Mouse (Mus musculus) thymus, adult 2 months (tissue): Measurements from ENCODE around the gene Poll. TPM values are rescaled to one million over a fixed set of nuclear protein-coding genes. Genes with fewer than 3 reads are reported as not detected.

Experiments
- DNase-seq: peaks from one replicate; pipeline ENCODE4 v3.0.0; 2021
- H3K27ac ChIP-seq: fragments of 200-500 bp; 2 replicates; pipeline ENCODE4 v1.5.1; 2012; ENCODE audit warnings: low read length, control low read depth; ENCODE audit not compliant: control insufficient read depth, insufficient read depth
- H3K27me3 ChIP-seq: fragments of 200-500 bp; 2 replicates; pipeline ENCODE4 v1.6.1; 2012; ENCODE audit warnings: mild to moderate bottlenecking, low read length, moderate library complexity, mixed read lengths; ENCODE audit not compliant: control insufficient read depth, insufficient read depth
- H3K36me3 ChIP-seq: fragments of 200-500 bp; 2 replicates; pipeline ENCODE4 v1.6.1; 2012; ENCODE audit warnings: mild to moderate bottlenecking, low read length, moderate library complexity; ENCODE audit not compliant: control insufficient read depth, insufficient read depth
- H3K4me1 ChIP-seq: fragments of 200-500 bp; replicated peaks from 2 replicates; pipeline ENCODE4 v1.6.1; 2012; ENCODE audit warnings: low read length; ENCODE audit not compliant: control insufficient read depth, insufficient read depth
- H3K4me3 ChIP-seq: fragments of 200-500 bp; 2 replicates; pipeline ENCODE4 v1.5.1; 2012; ENCODE audit warnings: mild to moderate bottlenecking, low read length, control low read depth, moderate library complexity; ENCODE audit not compliant: control insufficient read depth, insufficient read depth
- CTCF ChIP-seq: fragments of 200-500 bp; IDR thresholded peaks from 2 replicates; pipeline ENCODE4 v1.5.1; 2012; ENCODE audit warnings: mild to moderate bottlenecking, control low read depth, low read length, moderate library complexity, borderline replicate concordance; ENCODE audit not compliant: control insufficient read depth, poor library complexity, insufficient read depth; ENCODE audit errors: extremely low read depth
- POLR2A ChIP-seq: fragments of 200-500 bp; IDR thresholded peaks from 2 replicates; pipeline ENCODE4 v1.6.1; 2012; ENCODE audit warnings: mild to moderate bottlenecking, low read length, control low read depth, moderate library complexity; ENCODE audit not compliant: control insufficient read depth, poor library complexity, insufficient read depth; ENCODE audit errors: extremely low read depth
- WGBS: fragments of 180-500 bp; shearing (Covaris S2); methylation state at CpG from one replicate; pipeline ENCODE4 v1.1.7; 2018; 5-methylcytosine and 5-hydroxymethylcytosine counted together
- polyA plus RNA-seq: library from polyadenylated mRNA; depleted of rRNA; stranded (reverse); fragments of >200 nt; gene quantifications from 2 replicates; pipeline ENCODE4 v1.2.3, GENCODE M21; 2012

Poll gene
- polyA plus RNA-seq, 1 experiment = 6.8 TPM

DNA sequence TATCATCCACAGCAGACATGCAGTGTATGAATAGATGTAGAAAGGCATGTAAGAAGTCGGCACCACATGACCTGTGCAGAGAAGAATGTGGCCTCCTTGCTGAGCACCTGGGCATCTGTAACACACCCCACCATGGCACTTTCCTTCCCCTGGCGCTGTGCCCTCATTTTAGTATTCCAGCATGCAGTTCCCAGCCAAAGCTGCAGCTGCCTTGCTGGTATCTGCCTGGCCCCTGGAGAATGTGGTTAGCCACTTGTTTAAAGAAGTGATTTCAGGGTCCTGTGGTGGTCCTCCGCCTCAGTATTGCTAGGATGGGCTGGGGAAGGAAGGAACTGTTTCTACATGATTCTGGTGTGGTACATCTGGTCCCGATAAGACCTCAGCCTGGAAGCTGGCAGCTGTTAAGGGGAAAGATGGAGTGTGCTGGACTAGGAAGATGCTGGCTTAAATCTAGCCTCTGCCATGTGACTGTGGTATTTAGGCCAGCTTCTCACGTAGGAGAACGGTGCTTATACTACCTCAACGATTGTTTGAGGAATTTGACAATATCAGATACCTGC lies 14.1 kb upstream of the Poll start:
- peak overlapping the region; percentile 68 for H3K27ac ChIP-seq
- DNase-seq = no peak
- H3K27me3 ChIP-seq = no peaks in the 10 kb centered on the region
- no peaks in the 10 kb centered on the region for H3K36me3 ChIP-seq
- peaks cover 52% of the 10 kb centered on the region for H3K4me1 ChIP-seq
- no peak for TF ChIP-seq POLR2A
- no peak for TF ChIP-seq CTCF
- WGBS = 47% methylated on average over 7 of the region's 7 CpGs
- no peak overlapping the region for H3K4me3 ChIP-seq

DNA sequence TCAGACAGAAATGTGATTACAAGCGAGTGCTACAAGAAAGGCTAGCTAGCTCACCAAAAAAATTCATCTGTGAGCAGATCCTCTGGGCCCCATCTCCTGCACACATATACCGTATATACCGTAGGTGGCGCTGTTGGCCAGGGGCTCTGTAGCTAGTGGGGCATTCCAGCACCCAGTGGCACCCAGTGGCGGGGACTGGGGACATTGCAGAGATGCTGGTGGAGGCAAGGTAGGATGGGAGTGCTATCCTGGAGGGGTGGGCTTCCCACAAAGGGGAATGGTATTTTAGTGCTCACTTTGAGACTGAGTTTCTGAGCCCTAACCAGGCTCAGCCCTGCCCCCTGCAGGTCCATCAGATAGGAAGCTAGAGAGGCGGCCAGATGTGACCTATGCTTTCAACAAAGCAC lies 13.5 kb upstream of the Poll start:
- H3K36me3 ChIP-seq = no peaks in the 10 kb centered on the region
- H3K4me3 ChIP-seq = no peak overlapping the region
- peak; percentile 87 for DNase-seq
- peaks cover 46% of the 10 kb centered on the region for H3K4me1 ChIP-seq
- no peak for TF ChIP-seq POLR2A
- peak; percentile 100 for TF ChIP-seq CTCF
- no peaks in the 10 kb centered on the region for H3K27me3 ChIP-seq
- 20% methylated on average over 6 of the region's 6 CpGs for WGBS
- H3K27ac ChIP-seq = no peak overlapping the region

DNA sequence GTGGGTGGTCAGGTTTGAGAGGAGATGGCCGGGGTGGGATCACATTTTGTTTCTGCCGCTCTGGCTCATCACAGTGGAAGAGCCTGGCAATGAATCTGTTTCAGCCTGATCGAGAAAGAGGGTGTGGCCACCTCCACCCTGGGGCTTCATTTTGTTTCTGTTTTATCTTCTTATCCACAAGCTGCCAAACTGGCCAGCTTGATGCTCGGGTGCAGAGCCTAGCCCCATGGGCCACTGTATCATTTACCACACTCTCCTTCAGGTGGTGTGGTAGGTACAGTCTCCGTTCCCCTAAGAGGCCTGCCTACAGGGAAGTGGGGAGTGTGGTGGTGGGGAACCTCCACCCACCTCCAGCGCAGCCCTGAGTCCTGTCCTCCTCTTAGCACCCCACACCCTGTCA lies 12.7 kb upstream of the Poll start:
- Histone ChIP-seq H3K4me1 (peaks cover 39% of the 10 kb centered on the region), H3K27ac (no peak overlapping the region), H3K27me3 (no peaks in the 10 kb centered on the region), H3K4me3 (no peak overlapping the region), H3K36me3 (no peaks in the 10 kb centered on the region)
- DNase-seq = no peak
- WGBS = 90% methylated on average over 6 of the region's 6 CpGs
- TF ChIP-seq CTCF (no peak), POLR2A (no peak)

GRCm38 (mm10) chr19:45567367-45567766 lies 7.0 kb upstream of the Poll start:
- DNase-seq = no peak
- no peak for TF ChIP-seq CTCF
- no peak for TF ChIP-seq POLR2A
- no peaks in the 10 kb centered on the region for H3K27me3 ChIP-seq
- H3K36me3 ChIP-seq = no peaks in the 10 kb centered on the region
- H3K4me3 ChIP-seq = no peak overlapping the region
- 98% methylated on average over 14 of the region's 14 CpGs for WGBS
- H3K27ac ChIP-seq = no peak overlapping the region
- peaks cover 6% of the 10 kb centered on the region for H3K4me1 ChIP-seq

DNA sequence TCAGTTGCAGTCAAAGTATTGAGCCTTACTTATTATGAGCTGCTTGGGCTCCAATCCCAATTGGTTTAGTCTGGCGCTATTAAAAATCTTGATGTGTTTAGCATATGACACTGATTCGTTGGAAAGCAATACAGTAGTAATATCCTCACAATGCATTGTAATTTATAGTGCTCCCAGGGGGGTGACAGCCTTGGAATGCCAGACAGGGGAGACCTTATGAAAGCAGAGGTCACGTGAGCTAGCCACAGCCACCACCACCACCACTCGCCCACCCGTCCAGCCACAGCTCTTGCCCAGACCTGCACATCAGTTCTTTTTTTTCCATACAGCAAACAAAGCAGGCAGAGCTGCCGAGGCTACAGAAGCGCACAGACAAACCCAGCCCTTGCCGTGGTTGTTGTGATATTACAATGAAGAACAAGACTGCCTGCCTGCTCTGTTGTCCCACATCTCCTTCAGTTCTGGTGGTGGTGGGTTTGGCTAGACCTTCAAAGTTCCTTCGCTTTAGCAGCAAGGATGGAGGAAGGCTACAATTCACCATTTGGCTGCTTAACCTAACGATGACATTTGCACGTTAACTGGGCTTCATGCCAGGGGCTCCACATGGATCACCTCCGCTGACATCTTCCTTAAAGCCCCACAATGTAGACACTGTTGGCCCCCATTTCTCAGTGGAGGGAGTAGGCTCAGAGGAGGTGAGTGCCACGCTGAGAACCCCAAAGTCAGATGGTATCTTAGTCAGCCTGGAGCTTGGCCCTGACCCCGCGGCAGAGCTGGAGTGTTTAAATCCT lies 5.8 kb upstream of the Poll start:
- Histone ChIP-seq H3K27me3 (no peaks in the 10 kb centered on the region), H3K4me3 (no peak overlapping the region), H3K36me3 (no peaks in the 10 kb centered on the region), H3K27ac (no peak overlapping the region), H3K4me1 (peaks cover 8% of the 10 kb centered on the region)
- DNase-seq = no peak
- 71% methylated on average over 15 of the region's 15 CpGs for WGBS
- TF ChIP-seq POLR2A (no peak), CTCF (no peak)

DNA sequence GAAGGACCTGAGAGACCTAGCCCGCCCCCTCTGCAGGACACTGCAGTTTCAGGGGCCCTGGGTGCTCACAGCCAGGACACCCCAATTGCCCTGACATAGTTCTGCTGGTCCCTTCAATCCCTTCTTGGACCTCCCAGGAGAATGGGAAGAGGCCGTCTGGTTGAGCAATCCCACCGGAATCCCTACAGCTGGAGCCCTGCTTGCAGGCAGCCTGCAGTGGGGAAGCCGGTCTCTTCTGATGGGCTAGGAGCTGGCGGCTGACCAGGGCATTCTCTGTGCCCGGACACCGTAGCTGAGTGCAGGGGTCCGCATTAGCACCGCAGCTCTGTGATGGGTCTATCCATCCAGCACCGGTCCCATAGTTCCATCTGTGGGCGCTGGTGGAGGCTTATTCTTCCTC lies 6.2 kb downstream of the Poll start:
- Histone ChIP-seq H3K36me3 (no peaks in the 10 kb centered on the region), H3K4me1 (peaks cover 25% of the 10 kb centered on the region), H3K27me3 (no peaks in the 10 kb centered on the region), H3K4me3 (no peak overlapping the region), H3K27ac (no peak overlapping the region)
- 98% methylated on average over 11 of the region's 11 CpGs for WGBS
- TF ChIP-seq POLR2A (no peak), CTCF (no peak)
- no peak for DNase-seq
